Mouse (Mus musculus): Measurements from ENCODE around the gene Timeless.
A peak's percentile ranks its signal among the peaks of the same experiment; 100 is the strongest.
"Not testable (repeated sequence)": the region's sequence is repeated elsewhere in the genome, so short reads cannot be mapped to it uniquely, and the experiment has no call there.

Gene Timeless

GRCm38 (mm10) chr10:128212871-128213323 is 19.0 kb upstream of the Timeless start:
- DNase-seq (ENCODE audit: low read depth, low spot score) = no peak

GRCm38 (mm10) chr10:128214112-128214511 is 17.8 kb upstream of the Timeless start:
- not testable (repeated sequence) for DNase-seq (ENCODE audit: low read depth, low spot score)

DNA sequence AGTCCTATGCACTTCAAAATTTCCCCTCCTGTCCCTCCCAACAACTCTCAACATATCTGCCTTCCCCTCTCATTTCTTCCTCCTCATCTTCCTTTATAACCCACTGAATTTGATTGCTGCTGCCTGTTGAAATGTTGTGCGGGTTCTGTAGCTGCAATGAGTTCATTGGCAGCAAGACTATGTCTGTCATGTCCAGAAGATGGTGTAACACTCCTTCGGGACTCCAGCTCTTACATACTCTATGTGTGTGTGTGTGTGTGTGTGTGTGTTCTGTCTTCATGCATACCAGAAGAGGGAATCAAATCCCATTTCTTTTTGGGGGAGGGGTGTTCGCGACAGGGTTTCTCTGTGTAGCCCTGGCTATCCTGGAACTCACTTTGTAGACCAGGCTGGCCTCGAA is 16.9 kb upstream of the Timeless start:
- no peak for DNase-seq (ENCODE audit: low read depth, low spot score)

- DNase-seq (ENCODE audit: low read depth, low spot score) = no peak
These were observed 13.3 kb upstream of the Timeless start for GRCm38 (mm10) chr10:128218387-128219117.

GRCm38 (mm10) chr10:128221533-128222286 is 10.2 kb upstream of the Timeless start:
- no peak for DNase-seq (ENCODE audit: low read depth, low spot score)

GRCm38 (mm10) chr10:128225064-128225463 is 6.8 kb upstream of the Timeless start:
- DNase-seq (ENCODE audit: low read depth, low spot score) = no peak

- DNase-seq (ENCODE audit: low read depth, low spot score) = no peak
These were observed 6.3 kb upstream of the Timeless start, which contains the start of gene Mip for GRCm38 (mm10) chr10:128225538-128225937. Gene Mip (plus strand): TSS chr10:128225838.

GRCm38 (mm10) chr10:128227592-128227991 is 4.3 kb upstream of the Timeless start:
- DNase-seq (ENCODE audit: low read depth, low spot score) = no peak

DNA sequence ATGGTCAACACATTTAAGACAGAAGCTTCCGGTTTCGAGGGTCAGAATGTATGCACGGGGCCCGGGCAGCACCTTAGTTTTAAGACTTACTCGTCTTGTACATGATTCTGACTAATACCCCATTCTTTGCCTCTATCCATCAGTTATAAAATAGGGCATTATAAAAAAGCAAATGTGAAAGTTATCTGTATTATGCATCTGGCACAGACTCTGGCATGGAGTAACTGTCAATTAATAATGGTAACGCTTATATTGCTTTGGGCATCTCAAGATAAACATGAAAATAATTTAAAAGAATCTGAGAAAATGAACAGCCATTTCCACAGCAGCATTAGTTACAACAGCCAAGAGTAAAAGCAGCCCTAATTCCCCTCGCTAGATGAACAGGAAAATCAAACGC is 3.9 kb upstream of the Timeless start:
- DNase-seq (ENCODE audit: low read depth, low spot score) = no peak

DNA sequence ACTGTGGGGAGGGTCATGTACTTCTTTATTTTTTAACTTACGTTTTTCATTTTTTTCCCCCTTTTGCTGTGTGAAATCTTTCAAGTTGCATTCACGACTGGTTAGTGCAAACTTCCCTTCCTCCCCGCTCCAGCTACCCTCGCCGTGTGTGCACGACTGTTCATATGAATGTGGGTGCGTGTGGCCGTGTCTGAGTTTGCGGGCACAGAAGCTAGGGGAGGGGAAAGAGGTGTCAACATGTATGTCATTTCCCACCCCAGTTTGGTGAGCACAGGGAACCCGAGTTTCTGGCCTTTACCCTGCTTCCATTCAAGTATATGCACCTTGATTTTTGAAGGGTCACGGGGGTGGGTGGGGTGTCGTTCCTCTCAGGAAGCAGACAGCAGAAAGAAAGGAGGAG is 1.3 kb upstream of the Timeless start:
- DNase-seq (ENCODE audit: low read depth, low spot score) = no peak

- no peak for DNase-seq (ENCODE audit: low read depth, low spot score)
These were observed 719 bp upstream of the Timeless start for GRCm38 (mm10) chr10:128231146-128231545.

DNA sequence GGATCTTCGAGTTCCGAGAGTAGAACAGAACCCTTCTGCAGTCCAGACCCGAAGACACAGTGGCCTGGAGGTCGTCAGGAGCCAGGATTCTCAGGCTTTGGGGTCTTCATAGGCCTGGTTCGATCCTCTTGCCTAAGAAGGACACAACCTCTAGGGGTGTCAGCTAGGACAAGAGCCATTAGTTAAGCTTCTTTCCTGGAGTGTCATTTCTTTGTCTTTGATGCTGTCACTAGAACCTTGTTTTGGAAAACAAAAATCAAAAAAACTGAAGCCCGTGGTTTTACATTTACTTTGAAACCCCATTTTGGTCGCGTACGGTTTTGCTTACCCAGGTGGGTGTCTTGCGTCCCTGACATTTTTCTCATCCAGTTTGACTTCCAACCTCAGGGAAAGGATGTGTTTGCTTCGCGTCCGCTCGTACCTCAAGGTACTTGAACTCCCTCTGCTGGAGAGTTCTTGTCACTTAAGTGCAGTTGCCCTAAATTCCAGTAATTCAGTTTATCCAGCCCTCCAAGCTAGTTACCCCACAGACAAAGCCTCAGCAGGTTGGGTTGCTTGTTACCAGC is 638 bp downstream of the Timeless start:
- DNase-seq (ENCODE audit: low read depth, low spot score) = peak; percentile 53

DNA sequence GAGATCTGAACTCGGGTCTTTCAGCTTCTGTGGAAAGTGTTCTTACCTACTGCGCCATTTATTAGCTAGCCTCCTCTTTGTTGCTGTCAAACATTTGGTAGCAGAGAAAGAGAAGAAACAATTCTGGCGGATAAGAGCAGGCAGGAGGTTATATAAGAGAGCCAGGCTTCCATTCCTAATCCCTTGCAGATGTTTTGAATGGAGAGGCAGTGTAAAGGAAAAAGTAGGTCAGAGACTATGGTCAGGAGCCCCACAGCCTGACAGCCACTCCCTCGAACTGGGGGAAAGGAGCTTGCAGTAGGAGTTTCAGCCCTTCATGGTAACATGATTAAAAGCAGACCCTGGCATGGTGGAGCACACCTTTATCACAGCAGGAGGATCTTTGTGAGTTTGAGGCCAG is 4.5 kb downstream of the Timeless start:
- peak; percentile 23 for DNase-seq (ENCODE audit: low read depth, low spot score)

GRCm38 (mm10) chr10:128237807-128238480 is 6.1 kb downstream of the Timeless start:
- no peak for DNase-seq (ENCODE audit: low read depth, low spot score)

GRCm38 (mm10) chr10:128239140-128239539 is 7.3 kb downstream of the Timeless start:
- DNase-seq (ENCODE audit: low read depth, low spot score) = no peak

- DNase-seq (ENCODE audit: low read depth, low spot score) = no peak
These were observed 8.3 kb downstream of the Timeless start for GRCm38 (mm10) chr10:128240131-128240530.

- no peak for DNase-seq (ENCODE audit: low read depth, low spot score)
These were observed 11.4 kb downstream of the Timeless start for GRCm38 (mm10) chr10:128243252-128243651.

GRCm38 (mm10) chr10:128244121-128244520 is 12.3 kb downstream of the Timeless start:
- no peak for DNase-seq (ENCODE audit: low read depth, low spot score)

DNA sequence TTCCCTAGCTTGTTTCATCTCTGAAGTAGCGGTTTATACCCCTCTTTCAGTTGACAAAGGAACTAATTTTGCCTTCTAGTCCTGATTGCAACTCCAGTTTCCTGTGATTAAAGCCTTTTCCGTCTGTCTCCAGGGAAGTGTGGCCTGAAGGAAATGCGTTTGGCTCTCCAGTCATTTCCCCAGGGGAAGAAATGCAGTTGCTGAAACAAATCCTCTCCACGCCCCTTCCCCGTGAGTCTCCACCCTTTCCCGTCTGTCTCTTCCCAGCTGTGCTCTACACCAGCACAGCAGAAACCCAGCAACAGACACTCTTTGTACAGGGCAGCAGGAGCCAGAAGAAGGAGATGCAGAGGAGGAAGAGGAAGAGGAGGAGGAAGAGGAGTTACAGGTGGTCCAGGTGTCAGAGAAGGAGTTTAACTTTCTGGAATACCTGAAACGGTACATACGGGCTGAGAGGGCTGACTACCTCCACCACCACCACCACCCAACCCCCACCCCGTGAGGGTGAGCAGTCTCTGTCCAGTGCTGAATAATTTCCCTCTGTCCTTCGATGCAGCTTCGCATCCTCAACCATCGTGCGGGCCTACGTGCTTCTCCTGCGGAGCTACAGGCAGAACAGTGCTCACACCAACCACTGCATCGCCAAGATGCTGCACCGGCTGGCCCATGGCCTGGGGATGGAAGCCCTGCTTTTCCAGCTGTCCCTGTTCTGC is 15.3 kb downstream of the Timeless start:
- no peak for DNase-seq (ENCODE audit: low read depth, low spot score)

- no peak for DNase-seq (ENCODE audit: low read depth, low spot score)
These were observed 18.7 kb downstream of the Timeless start for GRCm38 (mm10) chr10:128250565-128250964.

- DNase-seq (ENCODE audit: low read depth, low spot score) = no peak
These were observed 21.9 kb downstream of the Timeless start, which contains the start of gene Apon for GRCm38 (mm10) chr10:128253677-128254255. Gene Apon (plus strand): TSS chr10:128254096.
